Mouse (Mus musculus) limb, embryonic 12.5 days (tissue): ENCODE measurements around the gene Ip6k2. TPM values are rescaled to one million over a fixed set of nuclear protein-coding genes. Genes with fewer than 3 reads are reported as not detected.

ENCODE experiments used
- ATAC-seq: fragments of 200-750 bp; cut with Nextera tagmentation; 2 replicates; pipeline ENCODE4 v1.8.0; 2017; ENCODE audit warnings: low read depth, moderate TSS enrichment; ENCODE audit not compliant: insufficient number of reproducible peaks, insufficient read depth, low FRiP score, low TSS enrichment
- H3K27ac ChIP-seq: fragments of 300-500 bp; sonication (generic); 2 replicates; pipeline ENCODE4 v1.5.1; 2016; ENCODE audit warnings: mild to moderate bottlenecking, moderate library complexity
- H3K27me3 ChIP-seq: fragments of 300-500 bp; sonication (generic); 2 replicates; pipeline ENCODE4 v1.6.1; 2016; ENCODE audit warnings: mild to moderate bottlenecking, moderate library complexity
- H3K36me3 ChIP-seq: fragments of 300-500 bp; sonication (generic); 2 replicates; pipeline ENCODE4 v1.6.1; 2016; ENCODE audit warnings: mild to moderate bottlenecking, moderate library complexity
- H3K4me1 ChIP-seq: fragments of 300-500 bp; sonication (generic); replicated peaks from 2 replicates; pipeline ENCODE4 v1.6.1; 2016
- H3K4me2 ChIP-seq: fragments of 300-500 bp; sonication (generic); 2 replicates; pipeline ENCODE4 v1.6.1; 2016; ENCODE audit warnings: mild to moderate bottlenecking, moderate library complexity
- H3K4me3 ChIP-seq: fragments of 300-500 bp; sonication (generic); replicated peaks from 2 replicates; pipeline ENCODE4 v1.5.1; 2016; ENCODE audit warnings: mild to moderate bottlenecking
- H3K9ac ChIP-seq: fragments of 300-500 bp; sonication (generic); replicated peaks from 2 replicates; pipeline ENCODE4 v1.6.1; 2016; ENCODE audit warnings: mild to moderate bottlenecking, moderate library complexity
- H3K9me3 ChIP-seq: fragments of 300-500 bp; sonication (generic); 2 replicates; pipeline ENCODE4 v1.6.1; 2016; ENCODE audit warnings: mild to moderate bottlenecking, moderate library complexity
- WGBS: fragments of 180-500 bp; shearing (Covaris S2); methylation state at CpG from one replicate; pipeline ENCODE4 v1.1.7; 2016; 5-methylcytosine and 5-hydroxymethylcytosine counted together
- polyA plus RNA-seq: library from polyadenylated mRNA; unstranded; fragments of >200 nt; fragmentation: Nextera tagmentation; extraction: Ambion mirVana; gene quantifications from 2 replicates; pipeline ENCODE4 v1.2.1, GENCODE M21; 2016

Ip6k2 gene
- polyA plus RNA-seq, 1 experiment from 2014 or later, result 144 TPM

DNA sequence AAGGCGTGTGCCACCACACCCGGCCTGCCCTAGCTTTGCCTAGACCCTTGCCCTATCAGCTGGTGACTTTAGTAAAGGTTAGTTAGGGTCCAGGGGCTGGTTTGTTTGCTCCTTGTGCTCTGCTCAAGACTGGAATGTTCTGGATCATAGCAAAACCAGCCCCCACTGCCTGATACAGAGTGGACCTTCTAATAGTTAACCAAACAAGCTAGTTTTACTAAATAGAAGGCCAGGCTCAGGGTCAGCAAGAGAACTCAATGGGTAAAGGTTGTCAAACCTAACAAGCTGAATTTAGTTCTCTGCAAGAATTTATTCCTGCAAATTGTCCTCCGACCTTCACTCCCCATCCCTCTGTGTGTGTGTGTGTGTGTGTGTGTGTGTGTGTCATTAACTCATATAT lies 29.6 kb upstream of the Ip6k2 start:
- Histone ChIP-seq H3K27me3 (no peaks in the 10 kb centered on the region), H3K36me3 (peaks cover 3% of the 10 kb centered on the region; the same call in 1 of the 2 replicates), H3K9ac (no peak overlapping the region), H3K4me1 (no peaks in the 10 kb centered on the region), H3K4me2 (no peak overlapping the region), H3K4me3 (no peak overlapping the region), H3K9me3 (no peaks in the 10 kb centered on the region), H3K27ac (no peak overlapping the region)
- no peak for ATAC-seq
- WGBS, result 87% methylated on average over 3 of the region's 3 CpGs

DNA sequence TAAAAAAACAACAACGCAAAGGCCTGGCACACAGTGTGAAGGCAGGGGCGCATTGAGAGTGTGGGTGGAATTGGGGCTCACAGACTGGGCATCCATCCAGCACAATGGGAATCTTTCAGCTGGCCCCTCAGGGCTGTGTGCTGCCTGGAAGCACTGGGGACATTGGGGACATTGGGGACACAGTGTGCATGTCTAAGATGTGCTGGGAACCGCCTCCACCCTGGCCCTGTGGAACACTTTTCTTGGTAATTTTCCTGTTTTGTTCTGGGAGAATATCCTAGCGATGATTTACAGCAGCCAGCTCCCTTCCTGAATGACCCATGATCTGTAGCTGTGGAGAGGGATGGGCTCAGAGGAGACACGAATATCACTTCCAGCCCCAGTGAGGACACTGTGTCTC lies 29.2 kb upstream of the Ip6k2 start:
- H3K27me3 ChIP-seq, result no peaks in the 10 kb centered on the region
- H3K4me2 ChIP-seq, result no peak overlapping the region
- H3K9ac ChIP-seq, result no peak overlapping the region
- peaks cover 1% of the 10 kb centered on the region; the same call in 1 of the 2 replicates for H3K36me3 ChIP-seq
- no peak overlapping the region for H3K27ac ChIP-seq
- WGBS, result 88% methylated on average over 5 of the region's 5 CpGs
- no peaks in the 10 kb centered on the region for H3K4me1 ChIP-seq
- no peak for ATAC-seq
- no peak overlapping the region for H3K4me3 ChIP-seq
- no peaks in the 10 kb centered on the region for H3K9me3 ChIP-seq

DNA sequence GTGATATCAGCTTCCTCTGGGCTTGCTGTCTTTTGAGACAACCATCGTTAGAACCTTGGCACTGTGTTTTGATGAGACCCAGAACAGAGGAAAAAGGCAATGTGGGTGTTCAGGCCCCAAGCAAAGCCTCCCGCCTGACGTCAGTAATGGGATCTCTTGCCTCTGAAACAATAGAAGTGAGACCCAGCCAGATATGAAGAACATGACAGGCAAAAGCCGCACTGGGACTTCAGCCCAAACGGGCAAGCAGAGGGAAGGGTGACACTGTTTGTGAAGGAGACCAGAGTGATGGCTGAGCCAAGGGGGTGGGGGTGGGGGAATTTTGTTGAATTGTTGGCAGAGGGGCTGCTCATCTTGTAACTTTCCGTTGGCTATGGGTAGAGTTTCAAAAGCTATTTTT lies 26.2 kb upstream of the Ip6k2 start:
- no peaks in the 10 kb centered on the region for H3K36me3 ChIP-seq
- H3K4me3 ChIP-seq, result no peak overlapping the region
- H3K4me1 ChIP-seq, result no peaks in the 10 kb centered on the region
- H3K4me2 ChIP-seq, result no peak overlapping the region
- WGBS, result 61% methylated on average over 6 of the region's 6 CpGs
- H3K27ac ChIP-seq, result no peak overlapping the region
- no peaks in the 10 kb centered on the region for H3K9me3 ChIP-seq
- no peaks in the 10 kb centered on the region for H3K27me3 ChIP-seq
- ATAC-seq, result no peak
- H3K9ac ChIP-seq, result no peak overlapping the region

DNA sequence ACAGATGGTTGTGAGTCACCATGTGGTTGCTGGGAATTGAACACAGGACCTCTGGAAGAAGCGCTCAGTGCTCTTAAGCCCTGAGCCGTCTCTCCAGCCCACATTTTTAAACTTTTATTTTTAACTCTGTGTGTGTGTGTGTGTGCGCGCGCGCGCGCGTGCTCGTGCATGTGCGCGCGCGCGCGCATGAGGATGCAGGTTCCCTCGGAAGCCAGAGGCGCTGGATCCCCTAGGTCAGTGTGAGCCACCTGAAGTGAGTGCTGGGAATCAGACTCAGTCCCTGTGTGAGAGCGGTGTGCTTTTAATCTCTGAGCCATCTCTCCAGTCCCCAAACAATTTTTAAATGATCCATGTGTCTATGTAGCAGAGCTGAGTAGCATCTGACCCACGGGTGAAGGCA lies 24.5 kb upstream of the Ip6k2 start:
- H3K4me2 ChIP-seq, result no peak overlapping the region
- no peaks in the 10 kb centered on the region for H3K27me3 ChIP-seq
- H3K4me1 ChIP-seq, result no peaks in the 10 kb centered on the region
- 94% methylated on average over 20 of the region's 20 CpGs for WGBS
- no peak overlapping the region for H3K27ac ChIP-seq
- no peaks in the 10 kb centered on the region for H3K9me3 ChIP-seq
- no peak overlapping the region for H3K4me3 ChIP-seq
- no peak overlapping the region for H3K9ac ChIP-seq
- no peaks in the 10 kb centered on the region for H3K36me3 ChIP-seq
- no peak for ATAC-seq

GRCm38 (mm10) chr9:108759805-108760204 lies 23.8 kb upstream of the Ip6k2 start:
- no peaks in the 10 kb centered on the region for H3K27me3 ChIP-seq
- no peaks in the 10 kb centered on the region for H3K4me1 ChIP-seq
- H3K4me2 ChIP-seq, result no peak overlapping the region
- no peak for ATAC-seq
- no peaks in the 10 kb centered on the region for H3K36me3 ChIP-seq
- H3K9ac ChIP-seq, result no peak overlapping the region
- H3K27ac ChIP-seq, result no peak overlapping the region
- H3K4me3 ChIP-seq, result no peak overlapping the region
- H3K9me3 ChIP-seq, result no peaks in the 10 kb centered on the region
- 55% methylated on average over 2 of the region's 2 CpGs for WGBS

- Histone ChIP-seq H3K4me1 (no peaks in the 10 kb centered on the region), H3K36me3 (no peaks in the 10 kb centered on the region), H3K4me3 (no peak overlapping the region), H3K27me3 (no peaks in the 10 kb centered on the region), H3K27ac (no peak overlapping the region), H3K9ac (no peak overlapping the region), H3K4me2 (no peak overlapping the region), H3K9me3 (no peaks in the 10 kb centered on the region)
- no peak for ATAC-seq
Observed at GRCm38 (mm10) chr9:108761561-108761960, 22.0 kb upstream of the Ip6k2 start.

DNA sequence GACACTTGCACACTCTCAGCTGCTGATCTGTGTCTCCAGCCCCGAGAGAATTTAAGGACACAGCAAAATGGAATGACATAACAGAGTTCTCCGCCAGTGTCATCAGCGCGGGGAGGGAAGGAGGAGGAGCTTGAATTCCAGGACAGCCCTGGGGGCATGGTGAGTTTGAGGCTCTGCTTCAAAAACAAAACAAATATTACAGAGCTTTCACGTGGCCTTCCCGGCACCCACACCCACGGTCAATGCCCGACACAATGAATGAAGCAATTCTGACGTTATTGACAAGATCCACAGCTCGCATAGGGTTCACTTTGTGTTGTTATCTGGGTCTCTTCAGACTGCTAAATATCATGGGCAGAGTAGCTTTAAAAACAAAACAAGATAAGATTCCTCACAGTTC lies 18.6 kb upstream of the Ip6k2 start:
- 81% methylated on average over 10 of the region's 10 CpGs for WGBS
- Histone ChIP-seq H3K4me3 (no peak overlapping the region), H3K9ac (no peak overlapping the region), H3K4me2 (no peak overlapping the region), H3K4me1 (no peaks in the 10 kb centered on the region), H3K27me3 (no peaks in the 10 kb centered on the region), H3K36me3 (no peaks in the 10 kb centered on the region), H3K9me3 (no peaks in the 10 kb centered on the region), H3K27ac (no peak overlapping the region)
- no peak for ATAC-seq

- Histone ChIP-seq H3K4me2 (no peak overlapping the region), H3K27me3 (no peaks in the 10 kb centered on the region), H3K9me3 (no peaks in the 10 kb centered on the region), H3K36me3 (no peaks in the 10 kb centered on the region), H3K27ac (no peak overlapping the region), H3K4me1 (no peaks in the 10 kb centered on the region), H3K4me3 (no peak overlapping the region), H3K9ac (no peak overlapping the region)
- ATAC-seq, result no peak
- 84% methylated on average over 4 of the region's 4 CpGs for WGBS
Observed at GRCm38 (mm10) chr9:108776614-108777013, 7.0 kb upstream of the Ip6k2 start.

DNA sequence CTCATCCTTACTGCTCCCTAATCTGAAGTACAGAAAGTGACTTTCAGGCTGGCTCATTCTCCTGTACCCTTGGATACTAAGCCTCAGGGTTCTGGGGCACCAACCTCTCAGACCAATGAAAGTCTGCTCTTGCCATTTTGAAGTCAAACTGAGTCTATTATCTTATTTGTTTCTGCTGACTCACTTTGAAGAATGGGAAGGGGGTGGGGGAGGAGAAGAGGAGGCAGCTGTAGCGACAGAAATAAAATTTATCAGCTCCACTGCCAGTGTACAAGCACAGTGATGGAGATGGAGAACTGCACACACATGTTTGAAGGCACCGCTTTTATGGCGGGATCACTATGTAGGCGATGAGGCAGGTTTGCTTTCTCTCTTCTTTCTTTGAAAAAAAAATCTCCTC lies 6.3 kb upstream of the Ip6k2 start:
- no peak overlapping the region for H3K27ac ChIP-seq
- no peak overlapping the region for H3K9ac ChIP-seq
- H3K4me1 ChIP-seq, result peaks cover 4% of the 10 kb centered on the region; the same call in 1 of the 2 replicates
- no peaks in the 10 kb centered on the region for H3K27me3 ChIP-seq
- 86% methylated on average over 4 of the region's 4 CpGs for WGBS
- H3K4me3 ChIP-seq, result no peak overlapping the region
- no peaks in the 10 kb centered on the region for H3K9me3 ChIP-seq
- no peak for ATAC-seq
- no peaks in the 10 kb centered on the region for H3K36me3 ChIP-seq
- no peak overlapping the region for H3K4me2 ChIP-seq

DNA sequence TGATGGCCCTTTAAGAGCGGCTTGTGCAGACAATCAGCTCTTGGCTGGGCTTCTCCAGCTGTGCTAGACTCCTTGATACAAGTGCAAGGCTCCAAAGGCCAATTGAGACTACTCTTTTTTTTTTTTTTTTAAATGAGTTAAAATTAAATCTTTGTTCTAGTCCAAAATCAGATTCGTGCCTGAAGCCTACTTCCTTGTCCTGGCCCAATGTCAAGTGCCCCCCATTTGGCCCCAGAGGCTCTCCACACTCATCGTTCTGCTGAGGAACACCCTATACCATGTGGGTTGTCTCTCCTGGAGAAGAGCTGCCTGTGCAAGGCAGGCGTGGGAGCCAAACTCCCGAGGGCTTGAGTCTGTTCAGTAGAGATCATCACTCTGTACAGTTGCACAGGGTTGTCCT lies 2.6 kb upstream of the Ip6k2 start:
- peaks cover 19% of the 10 kb centered on the region for H3K4me1 ChIP-seq
- ATAC-seq, result no peak
- H3K27ac ChIP-seq, result no peak overlapping the region
- WGBS, result 79% methylated on average over 5 of the region's 5 CpGs
- peaks cover under 1% of the 10 kb centered on the region; the same call in 1 of the 2 replicates for H3K36me3 ChIP-seq
- H3K9me3 ChIP-seq, result no peaks in the 10 kb centered on the region
- H3K4me3 ChIP-seq, result no peak overlapping the region
- no peaks in the 10 kb centered on the region for H3K27me3 ChIP-seq
- H3K9ac ChIP-seq, result no peak overlapping the region
- no peak overlapping the region for H3K4me2 ChIP-seq

DNA sequence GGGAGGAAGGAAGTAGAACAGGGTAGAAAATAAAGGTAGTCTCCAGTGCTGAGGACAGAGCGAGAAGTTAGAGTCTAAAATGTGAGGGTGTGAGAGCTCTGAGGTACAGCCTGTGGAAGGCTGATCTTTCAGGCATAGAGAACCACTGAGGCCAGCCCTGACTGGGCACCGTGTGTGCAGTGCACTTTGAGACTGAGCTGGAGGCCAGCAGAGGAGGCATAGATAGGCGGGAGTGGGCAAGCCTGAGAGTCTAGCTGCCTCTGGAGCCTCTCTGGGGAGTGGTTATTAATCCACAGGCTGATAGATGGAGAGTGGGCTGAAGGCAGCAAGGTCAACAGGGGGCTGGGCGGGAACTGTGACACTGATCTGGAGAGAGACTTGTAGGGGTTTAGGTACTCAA lies 1.7 kb upstream of the Ip6k2 start:
- Histone ChIP-seq H3K36me3 (peaks cover 8% of the 10 kb centered on the region), H3K4me3 (no peak overlapping the region), H3K9me3 (no peaks in the 10 kb centered on the region), H3K27ac (no peak overlapping the region), H3K27me3 (no peaks in the 10 kb centered on the region), H3K4me2 (no peak overlapping the region), H3K9ac (no peak overlapping the region), H3K4me1 (peaks cover 27% of the 10 kb centered on the region)
- ATAC-seq, result no peak
- 71% methylated on average over 4 of the region's 4 CpGs for WGBS

DNA sequence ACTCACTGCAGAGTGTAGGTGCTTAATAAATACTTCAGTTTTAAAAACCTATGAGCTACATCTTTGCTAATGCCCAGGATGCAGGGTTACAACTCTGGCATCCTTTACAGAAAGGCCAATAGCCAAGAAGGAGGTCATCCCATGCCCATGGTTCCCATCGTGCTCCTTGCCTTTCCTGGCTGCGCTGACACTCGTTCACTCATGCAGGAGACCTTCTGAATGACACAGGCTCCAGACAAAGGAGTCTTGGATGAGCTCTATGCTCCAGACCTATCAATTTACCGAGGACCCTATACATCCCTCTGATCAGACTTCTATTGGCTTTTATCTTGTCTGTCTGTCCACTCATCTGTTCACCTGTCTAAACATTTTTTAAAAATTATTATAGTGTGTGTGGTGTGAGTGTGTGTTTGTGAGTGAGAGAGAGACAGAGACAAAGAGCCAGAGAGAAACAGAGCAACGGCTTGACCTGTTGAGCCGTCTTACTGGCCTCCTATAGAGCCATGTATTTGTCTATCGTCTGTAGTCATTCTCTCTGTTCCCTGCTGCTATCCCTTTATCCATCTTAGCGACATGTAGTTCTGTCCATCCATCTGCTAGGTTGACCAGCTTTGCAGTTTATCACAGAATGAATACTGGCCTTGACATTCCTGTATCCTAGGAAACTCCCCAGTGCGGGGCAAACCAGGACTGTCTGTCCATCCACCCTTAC lies 604 bp upstream of the Ip6k2 start:
- Histone ChIP-seq H3K9me3 (no peaks in the 10 kb centered on the region), H3K4me2 (peak overlapping the region; percentile 63), H3K4me3 (peak overlapping the region; percentile 78), H3K9ac (peak overlapping the region; percentile 97), H3K27me3 (no peaks in the 10 kb centered on the region), H3K4me1 (peaks cover 38% of the 10 kb centered on the region), H3K27ac (peak overlapping the region; percentile 57; the same call in 1 of the 2 replicates), H3K36me3 (peaks cover 12% of the 10 kb centered on the region)
- ATAC-seq, result peak; percentile 3; the same call in 1 of the 2 replicates
- 36% methylated on average over 9 of the region's 9 CpGs for WGBS
